Mouse (Mus musculus) right cerebral cortex, adult 18-20 months (tissue): ENCODE data around the gene Hsdl2.
"Not testable (repeated sequence)": the region's sequence is repeated elsewhere in the genome, so short reads cannot be mapped to it uniquely, and the experiment has no call there.

Experiments
- DNase-seq: peaks from one replicate; pipeline ENCODE4 v3.0.0; 2022; ENCODE audit warnings: mixed read lengths

Gene Hsdl2

DNA sequence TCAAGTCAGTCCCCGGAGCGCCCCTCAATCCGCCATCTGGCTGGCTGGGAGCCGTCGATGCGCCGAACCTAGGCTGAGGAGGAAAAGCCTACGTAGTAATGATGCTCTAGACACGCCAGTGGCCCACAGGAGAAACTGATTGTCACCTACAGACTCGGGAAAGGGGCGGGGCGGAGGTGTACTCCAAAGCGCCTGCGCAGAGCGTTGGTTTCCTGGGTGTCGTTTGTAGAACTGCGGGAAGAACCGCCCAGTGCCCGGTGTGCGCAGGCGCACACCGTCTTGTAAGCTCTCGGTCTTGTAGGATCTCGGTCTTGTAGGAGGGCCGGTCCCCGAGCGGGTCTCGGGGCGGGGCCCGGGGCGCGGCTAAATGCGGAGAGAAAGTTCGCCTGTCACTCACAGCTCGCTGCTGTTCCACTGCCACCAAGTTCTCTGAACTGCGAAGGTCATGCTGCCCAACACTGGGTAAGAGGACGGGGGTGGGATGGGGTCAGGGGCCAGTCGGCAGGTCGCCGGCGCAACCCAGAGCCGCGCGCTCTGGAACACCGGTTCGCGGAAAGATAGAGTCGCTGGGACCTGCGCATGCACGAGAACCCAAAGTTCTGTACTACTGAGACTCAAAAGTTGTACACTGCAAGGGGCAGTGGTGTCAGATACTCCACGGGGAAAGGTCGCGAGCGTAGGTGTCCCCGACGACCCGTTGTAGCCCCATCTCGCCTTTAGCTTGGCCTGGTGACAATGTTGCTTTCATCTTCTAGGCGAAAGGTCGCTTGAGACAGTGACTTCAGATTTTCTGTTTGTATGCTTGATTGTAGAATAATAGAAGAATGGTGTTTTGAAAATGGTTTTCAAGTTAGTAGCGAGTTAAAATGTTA is at the start of gene Hsdl2:
Gene Hsdl2, plus strand, starts transcription at position 250 of the 872 bp plus-strand sequence.
- peak; percentile 98 for DNase-seq

GRCm38 (mm10) chr4:59533268-59533667 is 48.1 kb upstream of the Hsdl2 start:
- DNase-seq: no peak

DNA sequence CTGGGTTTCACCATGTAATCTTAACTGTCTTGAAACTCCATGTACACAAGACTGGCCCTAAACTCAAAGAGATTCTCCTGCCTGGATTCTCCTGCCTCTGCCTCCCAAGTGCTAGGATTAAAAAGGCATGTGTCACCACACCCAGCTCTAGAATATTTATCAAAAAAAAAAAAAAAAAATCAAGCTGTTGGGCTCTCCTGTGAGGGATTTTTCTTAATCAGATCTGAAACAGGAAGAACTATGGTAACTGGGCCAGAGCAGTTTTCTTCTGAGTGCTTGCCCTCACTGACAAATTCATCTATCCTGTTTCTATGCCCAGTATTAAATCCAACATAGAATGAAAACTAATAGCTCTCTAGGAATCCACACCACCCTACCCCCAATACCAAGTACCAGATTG is 45.7 kb upstream of the Hsdl2 start:
- no peak for DNase-seq

DNA sequence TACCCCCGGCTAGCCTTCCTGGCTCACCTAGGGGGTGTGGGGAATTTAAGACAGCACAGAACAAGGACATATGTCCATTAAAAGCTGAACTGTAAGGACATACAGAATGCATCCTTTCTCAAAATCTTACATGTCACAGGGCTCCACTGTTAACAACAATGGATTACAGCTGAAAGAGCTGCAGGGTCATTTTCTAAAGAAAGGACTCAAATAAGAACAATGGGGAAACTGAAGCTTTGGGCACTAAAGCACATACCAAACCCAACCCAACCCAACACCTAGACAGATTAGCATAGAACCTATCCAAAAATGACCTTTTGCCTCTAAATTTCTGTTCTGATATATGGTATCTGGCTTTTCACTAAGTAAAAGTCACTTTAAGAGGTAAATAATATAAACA is 45.1 kb upstream of the Hsdl2 start:
- no peak for DNase-seq

DNA sequence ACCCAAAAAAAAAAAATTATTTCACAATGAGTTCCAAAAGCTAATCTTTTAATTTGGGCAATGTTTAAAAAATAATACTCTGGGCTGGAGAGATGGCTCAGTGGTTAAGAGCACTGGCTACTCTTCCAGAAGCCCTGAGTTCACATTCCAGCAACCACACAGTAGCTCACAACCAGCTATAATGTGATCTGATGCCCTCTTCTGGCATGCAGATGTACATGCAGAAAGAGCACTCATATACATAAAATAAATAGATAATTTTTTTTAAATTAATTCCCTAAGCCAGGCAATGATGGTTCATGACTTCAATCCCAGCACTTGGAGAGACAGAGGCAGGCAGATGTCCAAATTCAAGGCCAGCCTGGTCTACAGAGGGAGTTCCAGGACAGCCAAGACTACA is 38.4 kb upstream of the Hsdl2 start:
- DNase-seq: no peak

DNA sequence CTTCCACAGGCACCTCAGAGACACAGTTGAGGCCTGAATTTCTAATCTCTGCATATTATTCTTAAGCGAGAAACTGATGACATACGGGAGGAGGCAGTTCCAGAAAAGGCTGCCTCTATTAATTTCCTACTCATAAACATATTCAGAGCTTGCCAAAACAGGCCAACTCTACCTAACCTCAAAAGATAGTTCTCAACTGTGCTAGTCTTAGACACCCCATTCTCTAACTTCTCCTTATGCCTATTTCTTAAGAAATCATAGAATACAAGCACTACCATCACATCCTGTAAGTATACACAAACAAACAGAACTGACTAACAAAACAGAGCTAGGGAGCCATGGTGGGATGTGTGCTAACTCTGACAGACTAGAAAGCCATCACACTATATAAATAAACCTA is 36.7 kb upstream of the Hsdl2 start:
- no peak for DNase-seq

GRCm38 (mm10) chr4:59546285-59547071 is 34.9 kb upstream of the Hsdl2 start:
- no peak for DNase-seq

GRCm38 (mm10) chr4:59547136-59547889 is 34.0 kb upstream of the Hsdl2 start:
- DNase-seq: no peak

DNA sequence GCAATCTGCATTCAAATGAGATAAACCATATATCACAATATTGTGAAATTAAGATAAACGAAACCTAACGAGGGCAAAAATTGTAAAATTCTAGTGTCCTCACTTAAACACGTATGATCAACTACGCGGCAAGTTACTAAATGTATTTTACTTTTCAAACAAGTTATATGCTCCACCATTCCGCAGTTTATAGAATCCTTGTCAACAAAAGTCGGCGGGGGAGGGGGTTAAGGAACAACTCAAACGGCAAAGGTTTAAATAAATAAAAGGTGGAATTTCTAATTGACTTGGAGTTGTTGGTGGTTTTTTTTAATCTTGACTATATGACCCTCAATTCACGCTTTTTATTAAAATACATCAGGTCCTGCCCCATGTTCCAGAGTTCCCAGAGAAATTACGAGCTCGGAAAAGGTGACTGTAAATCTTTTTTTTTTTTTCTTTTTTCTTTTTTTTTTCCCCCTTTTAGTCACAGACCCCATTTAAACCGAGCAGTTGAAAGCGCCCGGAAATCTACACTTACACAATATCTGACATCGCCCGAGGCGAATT is 33.3 kb upstream of the Hsdl2 start:
- no peak for DNase-seq

DNA sequence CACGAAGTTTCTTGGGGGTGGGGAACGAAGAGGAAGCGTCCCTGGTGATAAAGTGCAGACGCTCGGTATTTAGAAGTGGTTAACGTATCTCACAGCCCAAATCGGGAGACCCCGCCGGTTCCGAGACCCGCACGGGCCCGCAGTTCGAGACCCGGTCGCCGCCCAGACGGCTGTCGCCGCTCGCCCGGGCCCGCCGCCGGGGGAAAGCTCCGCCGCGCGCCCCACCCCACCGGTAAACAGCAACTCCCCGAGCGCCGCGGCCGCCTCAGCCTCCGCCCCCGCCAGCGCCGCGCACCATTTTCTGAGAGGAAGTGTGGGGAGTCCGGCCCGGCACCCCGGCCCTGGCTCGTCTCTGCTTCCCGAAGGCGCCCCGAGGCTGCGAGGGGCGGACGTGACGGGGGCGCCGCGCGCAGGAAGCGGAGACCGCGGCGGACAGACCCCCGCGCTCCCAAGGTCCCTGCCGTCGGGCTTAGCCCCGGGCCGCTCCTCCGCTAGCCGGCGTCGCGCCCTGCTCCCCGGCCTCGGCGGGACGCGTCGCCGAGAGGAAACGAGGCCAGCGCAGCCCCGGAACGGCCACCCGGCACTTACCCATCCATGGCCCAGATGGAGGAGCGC is 32.7 kb upstream of the Hsdl2 start:
- peak; percentile 74 for DNase-seq

DNA sequence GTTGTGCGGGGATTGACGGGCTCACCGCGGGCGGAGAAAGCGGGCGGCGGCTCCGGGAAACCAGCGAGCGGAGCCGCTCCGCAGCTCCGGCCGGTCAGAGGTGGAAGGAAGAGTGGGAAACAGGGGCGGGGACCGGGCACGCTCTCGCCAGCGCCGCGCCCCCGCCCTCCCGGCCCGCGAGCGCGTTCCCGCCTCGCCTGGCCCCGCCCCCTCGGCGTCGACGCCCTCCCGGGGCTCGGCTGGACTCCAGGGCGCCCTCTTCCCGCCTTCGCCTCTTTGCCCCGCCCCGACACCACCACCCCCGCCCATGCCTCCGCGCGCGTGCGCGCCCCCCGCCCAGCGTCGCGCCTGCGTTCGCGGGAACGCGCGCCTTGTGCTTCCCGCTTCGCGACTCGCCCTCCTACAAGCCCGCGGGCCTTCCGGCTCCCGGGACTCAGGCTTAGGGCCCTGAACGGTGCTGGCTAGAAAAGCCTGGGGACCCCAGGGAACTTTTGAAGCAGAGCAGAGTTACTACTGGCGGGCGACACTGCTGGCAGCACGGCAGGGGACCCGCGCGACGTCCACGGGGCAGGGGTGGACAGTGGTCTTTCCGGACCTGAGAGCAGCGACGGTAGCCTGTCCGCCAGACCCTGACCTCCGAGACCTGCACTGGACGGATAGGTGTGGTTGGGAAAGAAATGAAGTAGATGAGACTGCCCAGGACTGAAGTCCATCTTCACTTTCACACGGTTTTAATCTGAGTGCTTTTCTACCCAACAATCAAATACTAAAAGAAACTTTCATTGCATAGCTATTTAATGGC is 32.0 kb upstream of the Hsdl2 start, which contains the start of gene Ptbp3:
Gene Ptbp3, minus strand, starts transcription at position 190 of the 802 bp plus-strand sequence.
- DNase-seq: peak; percentile 88

DNA sequence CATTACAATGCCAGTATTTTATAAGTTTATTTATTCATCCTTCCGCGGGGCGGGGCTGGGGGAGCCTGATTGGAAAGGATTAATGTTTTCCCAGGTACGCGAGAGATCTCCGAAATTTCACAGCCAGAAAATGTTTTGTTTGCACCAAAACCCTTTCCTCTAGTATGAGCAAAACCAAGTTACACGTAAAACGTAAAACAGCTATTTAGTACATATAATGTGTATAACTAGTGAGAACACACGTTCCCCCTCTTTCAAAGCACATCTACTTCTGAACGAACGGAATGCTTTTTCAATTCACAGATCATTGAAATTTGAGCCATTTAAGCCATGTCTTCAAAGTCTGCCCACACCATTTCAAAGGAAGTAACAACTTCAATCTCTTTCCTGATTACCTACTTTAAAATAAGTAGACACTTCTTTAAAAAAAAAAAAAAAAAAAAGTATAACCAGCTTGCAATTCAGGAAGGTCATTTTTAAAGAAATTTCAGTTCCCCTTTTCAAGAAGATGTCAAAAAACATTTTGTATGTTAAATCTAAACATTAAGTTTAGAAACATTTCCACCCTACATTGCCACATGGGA is 31.3 kb upstream of the Hsdl2 start:
- no peak for DNase-seq

- no peak for DNase-seq
Observed at GRCm38 (mm10) chr4:59551901-59552300, 29.5 kb upstream of the Hsdl2 start.

DNA sequence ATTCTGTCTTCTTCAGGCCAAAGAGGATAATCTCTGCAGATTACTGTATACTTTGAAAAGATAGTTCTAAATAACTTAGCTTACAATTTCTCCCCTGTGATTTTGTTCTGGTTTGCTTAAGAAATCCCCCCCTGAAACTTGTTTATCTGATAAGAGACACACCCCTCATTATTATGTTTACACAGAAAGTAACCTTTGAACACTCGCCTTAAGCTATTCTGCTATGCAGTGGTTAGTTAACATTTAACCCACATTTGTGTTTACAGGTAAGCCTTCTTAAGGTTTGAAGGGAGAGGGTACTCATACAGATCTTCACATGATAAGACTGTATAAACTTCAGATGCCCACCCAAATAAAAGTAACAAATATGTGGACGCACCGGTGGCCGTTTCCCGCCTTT is 28.5 kb upstream of the Hsdl2 start:
- DNase-seq: no peak

- no peak for DNase-seq
Observed at GRCm38 (mm10) chr4:59553576-59553975, 27.8 kb upstream of the Hsdl2 start.

DNA sequence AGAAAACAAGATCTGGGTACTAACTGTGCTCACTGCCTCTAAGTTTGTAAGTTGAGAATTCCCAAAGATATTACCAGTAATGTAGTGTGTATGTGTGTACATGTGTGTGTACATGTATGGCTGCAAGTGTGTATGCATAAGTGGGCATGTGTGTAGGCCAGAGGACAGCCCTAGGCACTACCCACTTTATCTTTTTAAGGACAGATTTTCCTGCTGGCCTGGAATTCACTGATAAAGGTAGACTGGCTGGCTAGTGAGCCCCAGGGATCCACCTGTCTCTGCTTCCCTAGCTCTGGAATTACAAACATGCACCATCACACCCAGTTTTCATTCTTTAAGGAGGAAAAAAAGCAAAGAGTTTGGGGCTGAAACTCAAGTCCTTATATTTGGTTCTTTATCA is 26.2 kb upstream of the Hsdl2 start:
- no peak for DNase-seq

GRCm38 (mm10) chr4:59557343-59557742 is 24.0 kb upstream of the Hsdl2 start:
- DNase-seq: not testable (repeated sequence)

GRCm38 (mm10) chr4:59558096-59558720 is 23.2 kb upstream of the Hsdl2 start:
- no peak for DNase-seq

DNA sequence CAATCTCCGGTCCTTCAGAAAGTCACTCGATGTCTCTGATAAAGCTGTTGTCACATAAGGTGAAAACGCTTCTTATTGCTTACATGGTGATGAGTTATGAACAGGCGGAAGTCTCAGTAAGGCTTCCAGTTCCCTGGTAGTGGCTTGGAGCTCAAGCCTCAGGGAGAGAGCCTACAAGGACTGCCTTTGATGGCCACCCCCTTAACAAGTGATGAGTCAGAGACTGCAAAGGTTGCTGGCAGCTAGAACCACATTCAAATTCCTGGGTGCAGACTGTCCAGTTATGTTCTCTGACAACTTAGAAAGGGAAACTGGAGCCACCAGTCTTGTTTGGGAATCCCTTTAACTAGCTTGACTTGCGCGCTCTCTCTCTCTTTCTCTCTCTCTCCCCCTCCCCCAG is 21.2 kb upstream of the Hsdl2 start:
- DNase-seq: peak; percentile 29

DNA sequence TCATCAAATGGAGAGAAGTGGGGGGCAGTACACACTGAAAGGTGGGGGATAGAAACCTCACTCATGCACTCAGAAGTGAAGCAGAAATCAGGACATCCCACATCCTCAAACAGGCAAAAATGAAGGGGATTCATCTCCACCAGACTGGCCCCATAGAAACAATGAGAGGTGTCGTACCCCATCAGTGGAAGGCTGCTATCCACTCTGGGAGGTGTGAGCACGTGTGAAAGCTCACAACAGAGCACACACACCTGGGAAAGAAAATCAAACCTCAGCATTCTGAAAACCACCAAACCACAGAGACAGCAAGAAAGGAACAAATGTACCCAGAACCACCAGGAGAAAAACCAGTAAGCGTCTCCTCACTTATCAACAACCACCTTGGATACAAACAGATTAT is 17.2 kb upstream of the Hsdl2 start:
- no peak for DNase-seq
